Mouse (Mus musculus) common myeloid progenitor, adult 5-6 weeks (primary cell): ENCODE results near the gene Farsb. TPM values are rescaled to one million over a fixed set of nuclear protein-coding genes. Genes with fewer than 3 reads are reported as not detected.

Experiments
- ATAC-seq: replicated peaks from 2 replicates; pipeline ENCODE4 v1.8.0; 2016; ENCODE audit warnings: low read depth, mild to moderate bottlenecking, moderate TSS enrichment, inconsistent platforms; ENCODE audit not compliant: poor library complexity, severe bottlenecking
- total RNA-seq: library from RNA; stranded (forward); fragments of 200-1000, 187-1606 nt; gene quantifications from 2 replicates; pipeline ENCODE4 v1.2.3, GENCODE M21; 2017

Gene Farsb
- total RNA-seq, 1 experiment from 2014 or later: 66.5 TPM

GRCm38 (mm10) chr1:78370121-78370520, 118.6 kb downstream of the Farsb start:
- ATAC-seq: no peak

Other genes starting within 250 kb of the Farsb start
- gene Sgpp2, start 178.6 kb downstream of the Farsb start, total RNA-seq: 0.05 TPM in 1 of 2 replicates, not detected in the other
- gene Mogat1, start 22.1 kb upstream of the Farsb start, total RNA-seq: not detected in 2 replicates
- not detected in 2 replicates for gene BC035947, start 23.3 kb upstream of the Farsb start, total RNA-seq
- 92.7 and 112 TPM in 2 replicates for gene Acsl3, start 168.9 kb upstream of the Farsb start, total RNA-seq
- 19.9 and 23.1 TPM in 2 replicates for gene Utp14b, start 169.1 kb upstream of the Farsb start, total RNA-seq